Mouse (Mus musculus): ENCODE measurements around the gene Cox15.

Cox15 gene

GRCm38 (mm10) chr19:43752489-43753225 is at the start of gene Cox15, which contains the start of gene Cutc:
TSS of gene Cox15 (minus strand) at chr19:43753000.
TSS of gene Cutc (plus strand) at chr19:43752996.
- peak; percentile 98 for DNase-seq (ENCODE audit: low read depth, low spot score)

DNA sequence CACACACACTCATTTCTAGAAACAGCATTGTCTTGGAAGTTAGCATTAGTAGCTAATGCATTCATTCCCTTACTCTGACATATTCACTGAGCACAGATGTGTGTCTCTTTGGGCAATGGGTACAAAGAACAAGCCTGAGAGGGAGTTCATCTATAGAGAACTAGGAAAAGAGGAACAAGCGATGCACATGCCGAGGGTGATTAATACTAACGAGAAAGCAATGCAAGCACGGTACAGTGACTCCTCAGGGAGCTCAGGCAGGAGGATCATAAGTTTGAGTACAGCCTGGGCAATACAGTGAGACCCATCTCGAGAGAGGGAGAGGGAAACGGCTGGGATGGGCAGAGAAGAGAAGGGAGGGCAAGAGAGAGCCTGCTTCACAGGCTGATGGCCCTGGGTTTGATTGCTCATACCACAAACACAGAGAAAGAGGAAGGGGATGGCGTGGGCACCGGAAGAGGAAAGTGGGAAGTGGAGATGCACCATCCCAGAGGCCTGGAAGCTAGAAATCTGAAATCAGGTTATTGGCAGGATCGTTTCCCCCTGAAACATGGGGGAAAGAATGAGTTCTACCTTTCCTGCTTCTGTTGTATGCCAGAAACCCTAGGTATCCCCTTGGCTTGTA is 48.7 kb upstream of the Cox15 start:
- DNase-seq (ENCODE audit: low read depth, low spot score), result no peak

GRCm38 (mm10) chr19:43797216-43797615 is 44.4 kb upstream of the Cox15 start:
- no peak for DNase-seq (ENCODE audit: low read depth, low spot score)

GRCm38 (mm10) chr19:43795511-43795910 is 42.7 kb upstream of the Cox15 start:
- DNase-seq (ENCODE audit: low read depth, low spot score), result no peak

- no peak for DNase-seq (ENCODE audit: low read depth, low spot score)
These were observed 41.2 kb upstream of the Cox15 start for GRCm38 (mm10) chr19:43793951-43794350.

- DNase-seq (ENCODE audit: low read depth, low spot score), result no peak
These were observed 39.7 kb upstream of the Cox15 start for GRCm38 (mm10) chr19:43792537-43792936.

DNA sequence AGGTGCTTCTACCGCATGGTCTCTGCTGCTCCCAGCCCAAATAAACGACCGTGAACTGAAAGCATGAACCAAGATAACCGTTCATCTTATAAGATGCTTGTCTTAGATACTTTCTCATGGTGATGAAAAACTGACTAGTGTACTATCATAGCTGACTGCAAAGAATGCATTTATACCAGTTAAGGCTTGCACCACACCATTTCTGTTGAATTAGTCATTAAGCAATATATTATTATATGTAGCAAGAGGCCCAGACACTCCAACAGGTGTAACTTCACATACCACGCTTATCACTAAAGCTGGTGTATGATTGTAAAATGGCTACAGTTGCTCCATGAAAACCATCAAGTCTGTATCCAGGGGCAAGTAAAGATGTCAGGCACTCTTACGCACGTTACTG is 37.0 kb upstream of the Cox15 start:
- no peak for DNase-seq (ENCODE audit: low read depth, low spot score)

DNA sequence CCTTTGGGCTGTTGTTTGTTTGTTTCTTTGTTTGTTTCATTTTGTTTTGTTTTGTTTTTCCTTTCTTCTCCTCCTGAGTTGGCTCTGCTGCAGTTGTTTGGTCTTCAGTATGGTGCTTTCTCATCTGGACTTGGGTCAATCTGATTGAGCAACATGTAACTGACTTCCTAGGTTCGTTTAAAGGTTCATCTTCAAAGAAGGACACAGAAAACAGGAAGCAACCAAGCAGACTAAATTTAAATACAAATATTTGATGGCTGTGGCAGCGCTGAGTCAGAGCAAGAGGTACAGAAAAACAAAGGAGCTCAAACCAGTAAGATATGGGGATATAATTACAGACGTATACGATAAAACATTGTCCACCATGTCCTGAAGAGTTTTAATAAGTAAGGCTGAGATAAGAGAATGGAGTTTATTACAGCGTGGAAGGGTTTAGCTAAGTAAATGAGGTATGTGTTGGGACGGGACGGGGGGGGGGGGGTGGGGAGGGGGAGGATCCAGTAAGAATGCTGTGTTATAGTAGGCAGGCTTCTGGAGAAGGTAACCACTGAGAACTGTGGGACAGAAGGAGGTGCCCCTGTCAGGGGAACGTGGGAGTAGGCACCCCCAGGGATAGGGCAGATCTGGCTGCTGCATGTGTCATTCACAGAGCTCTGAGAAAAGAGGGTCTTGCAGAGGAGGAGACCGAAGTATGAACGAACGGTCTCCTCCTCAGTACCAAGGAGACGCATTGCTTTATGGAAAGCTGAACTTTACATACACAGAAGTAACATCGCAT is 33.6 kb upstream of the Cox15 start:
- DNase-seq (ENCODE audit: low read depth, low spot score), result no peak

DNA sequence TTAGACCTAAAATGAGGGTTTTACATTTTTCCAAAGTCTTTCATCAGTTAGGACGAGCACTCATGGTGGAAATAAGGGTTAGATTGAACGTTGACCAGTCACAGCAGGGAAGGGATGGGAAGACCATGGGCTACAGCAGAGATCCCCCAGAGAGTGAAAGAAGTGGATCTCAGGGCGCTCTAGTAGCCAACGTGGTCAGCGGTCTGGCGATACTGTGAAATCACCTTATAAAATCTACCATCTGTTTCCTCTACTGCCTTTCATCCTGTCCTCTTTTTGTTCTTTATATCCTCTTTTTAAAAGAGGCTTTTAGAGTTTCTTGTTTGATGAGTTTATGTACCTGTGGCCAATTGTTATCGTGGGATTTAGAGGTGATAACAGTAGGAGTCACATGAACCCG is 32.0 kb upstream of the Cox15 start:
- no peak for DNase-seq (ENCODE audit: low read depth, low spot score)

- no peak for DNase-seq (ENCODE audit: low read depth, low spot score)
These were observed 29.2 kb upstream of the Cox15 start, which contains the start of gene Abcc2 for GRCm38 (mm10) chr19:43781980-43782379. TSS of gene Abcc2 (plus strand) at chr19:43782192.

DNA sequence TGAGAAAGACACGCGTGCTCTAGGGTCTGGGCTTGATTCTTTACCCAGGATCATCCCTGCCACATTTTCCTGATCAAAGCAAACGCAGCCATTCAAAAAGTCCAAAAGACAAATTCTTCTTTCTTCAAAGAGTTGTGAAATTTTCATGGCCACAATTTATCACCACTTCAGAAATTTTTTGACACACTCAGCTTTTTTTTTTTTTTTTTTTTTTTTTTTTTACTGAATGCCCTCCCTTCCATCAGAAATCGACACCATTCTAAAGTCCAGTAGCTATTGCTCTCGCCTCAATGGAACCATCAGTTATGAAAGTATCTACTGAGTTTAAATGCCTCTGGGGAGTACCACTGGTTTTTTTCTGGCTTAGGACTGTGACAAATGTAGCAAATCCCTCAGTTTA is 27.6 kb upstream of the Cox15 start:
- DNase-seq (ENCODE audit: low read depth, low spot score), result no peak

- DNase-seq (ENCODE audit: low read depth, low spot score), result no peak
These were observed 24.5 kb upstream of the Cox15 start for GRCm38 (mm10) chr19:43777308-43777707.

- DNase-seq (ENCODE audit: low read depth, low spot score), result no peak
These were observed 23.8 kb upstream of the Cox15 start for GRCm38 (mm10) chr19:43776561-43776960.

DNA sequence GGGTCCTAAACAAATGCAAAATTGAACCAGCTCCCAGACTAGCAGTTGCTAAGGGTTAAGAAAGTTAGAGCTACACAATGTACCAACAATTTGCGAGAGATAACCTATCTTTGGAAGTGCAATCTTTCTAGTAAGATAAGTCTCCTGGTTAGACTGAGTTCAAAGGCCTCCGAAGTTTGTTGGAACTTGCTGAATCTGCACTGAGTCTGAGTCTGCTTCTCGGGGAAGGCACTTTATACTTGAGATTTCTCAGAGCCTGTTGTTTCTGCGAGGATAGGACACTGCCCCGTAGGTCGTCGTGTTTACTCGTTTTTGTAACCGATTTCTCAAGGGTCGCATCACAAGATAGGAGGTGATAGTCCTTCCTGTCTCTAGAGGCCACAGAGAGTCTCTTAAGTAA is 22.6 kb upstream of the Cox15 start:
- DNase-seq (ENCODE audit: low read depth, low spot score), result no peak

DNA sequence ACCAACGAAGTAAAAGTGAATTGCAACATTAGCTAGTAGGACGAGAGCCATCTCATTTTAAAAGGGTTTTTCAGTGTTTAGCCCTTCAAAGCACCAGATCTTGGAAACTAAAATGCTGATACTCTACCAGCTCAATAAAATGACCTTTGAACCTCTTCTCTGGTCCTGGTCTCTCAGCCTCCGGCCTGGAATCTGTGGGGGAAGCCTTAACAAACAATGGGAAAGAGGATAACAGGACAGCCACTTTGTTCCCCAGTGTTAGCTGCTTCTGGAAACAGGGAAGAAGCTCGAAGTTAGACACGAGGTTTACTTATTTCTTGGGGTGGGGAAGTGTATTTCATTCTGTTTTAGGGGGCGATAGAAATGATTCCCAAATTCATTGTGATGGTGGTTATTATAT is 19.5 kb upstream of the Cox15 start:
- DNase-seq (ENCODE audit: low read depth, low spot score), result no peak

DNA sequence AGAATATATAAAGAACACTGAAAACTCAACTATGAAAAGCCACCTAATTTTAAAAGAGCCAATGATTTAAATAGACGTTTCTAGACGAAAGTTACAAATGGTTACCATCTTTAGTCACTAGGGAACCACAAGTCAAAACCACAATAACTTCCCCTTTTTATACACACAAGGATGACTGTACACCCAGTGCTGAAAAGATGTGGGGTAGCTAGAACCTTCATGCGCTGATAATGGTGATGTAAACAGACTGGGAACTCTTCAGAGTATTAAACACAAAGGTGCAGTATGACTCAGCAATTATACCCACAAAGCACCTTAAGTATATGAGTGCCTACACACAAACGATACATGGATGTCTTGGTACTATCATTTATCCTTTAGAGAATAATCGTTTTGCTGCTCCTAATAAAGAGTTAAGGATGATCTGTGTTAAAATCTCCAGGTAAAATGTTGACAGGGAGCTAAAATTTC is 18.7 kb upstream of the Cox15 start:
- DNase-seq (ENCODE audit: low read depth, low spot score), result peak; percentile 39

DNA sequence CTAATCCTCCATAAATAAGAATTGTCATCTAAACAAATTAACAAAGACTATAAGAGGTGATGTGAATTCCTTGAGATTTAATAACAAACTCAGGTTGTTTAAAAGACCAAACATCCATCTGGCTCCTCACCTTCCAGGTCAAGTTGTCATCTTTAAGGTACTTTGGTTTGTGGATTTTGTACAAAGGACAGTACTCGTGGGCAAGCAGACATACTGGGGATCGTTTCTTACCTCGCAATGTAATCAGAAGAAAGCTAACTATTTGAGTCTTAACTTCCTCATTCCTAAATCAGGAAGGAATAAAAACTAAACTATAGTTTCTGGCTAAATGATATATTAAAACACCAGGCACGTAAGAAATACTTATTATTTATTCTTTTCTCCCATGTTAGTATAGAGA is 17.8 kb upstream of the Cox15 start:
- DNase-seq (ENCODE audit: low read depth, low spot score), result no peak

- DNase-seq (ENCODE audit: low read depth, low spot score), result no peak
These were observed 16.7 kb upstream of the Cox15 start for GRCm38 (mm10) chr19:43769366-43769960.

DNA sequence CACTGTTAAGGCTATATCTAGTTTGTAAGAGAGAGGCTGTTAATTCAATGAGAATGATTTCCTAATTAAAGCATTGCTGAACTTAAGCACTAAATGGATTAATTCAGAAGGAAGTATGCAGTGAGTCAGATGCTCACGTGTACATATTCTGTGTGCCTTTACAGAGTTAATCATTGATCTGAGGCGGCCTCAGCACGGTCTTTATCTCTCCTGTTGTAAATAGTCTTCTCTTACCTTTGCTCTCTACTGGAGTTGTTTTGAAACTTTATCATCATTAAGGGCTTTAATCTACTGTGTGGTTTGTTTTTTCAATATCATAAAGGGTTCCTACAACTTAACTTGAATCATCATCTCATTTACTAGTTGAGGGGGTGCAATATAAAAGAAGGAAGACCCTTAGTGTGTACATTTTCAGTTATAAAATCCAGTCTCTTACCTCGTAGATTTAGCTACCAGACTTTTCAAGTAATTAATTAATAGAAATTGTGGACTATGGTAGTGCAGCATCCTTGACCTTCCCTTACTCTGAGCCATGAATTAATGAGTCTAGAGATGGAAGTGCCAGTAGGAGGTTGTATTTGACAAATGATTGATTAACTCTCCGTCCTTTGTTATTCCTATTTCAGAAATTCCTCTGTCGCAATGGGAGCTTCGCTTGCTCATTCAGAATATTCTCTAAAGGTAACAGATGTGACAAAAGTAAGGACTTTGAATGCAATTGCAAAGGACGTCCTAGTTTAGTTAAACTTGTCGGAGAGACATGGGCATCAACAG is 14.9 kb upstream of the Cox15 start:
- DNase-seq (ENCODE audit: low read depth, low spot score), result no peak

DNA sequence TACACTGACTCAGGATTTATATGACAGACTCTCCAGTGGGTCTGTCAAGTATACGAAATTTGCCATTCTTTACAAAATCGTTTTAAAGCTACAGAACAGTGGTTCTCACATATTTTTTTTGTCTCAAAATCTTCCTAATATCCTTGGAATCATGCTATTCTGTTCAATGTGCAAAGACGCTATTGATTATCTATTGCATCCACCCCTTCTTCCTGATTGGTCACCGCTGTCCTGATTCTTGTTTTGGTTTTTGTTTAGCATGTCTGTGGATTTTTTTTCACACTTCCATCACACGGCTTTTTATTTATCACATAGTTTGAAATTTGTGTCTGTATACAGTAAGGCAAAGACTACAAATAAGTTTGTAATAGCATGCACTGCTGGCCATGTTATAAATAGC is 13.7 kb upstream of the Cox15 start:
- no peak for DNase-seq (ENCODE audit: low read depth, low spot score)

DNA sequence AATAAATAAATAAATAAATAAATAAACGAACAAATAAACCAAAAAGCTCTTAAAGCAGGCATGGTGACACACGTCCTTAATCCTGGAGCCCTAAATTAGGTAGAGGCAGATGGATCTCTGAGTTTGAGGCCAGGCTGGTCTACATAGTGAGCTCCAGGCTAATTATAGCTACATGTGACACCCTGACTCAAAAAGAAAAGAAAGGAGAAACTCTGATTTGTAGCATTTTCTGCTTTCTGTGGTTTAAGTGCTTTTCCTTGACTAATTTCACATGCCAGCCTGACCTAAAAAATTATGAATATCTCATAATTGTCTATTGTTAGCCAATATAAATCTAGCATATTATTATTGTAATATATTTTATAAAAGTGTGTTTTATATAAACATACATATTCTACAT is 9.6 kb upstream of the Cox15 start:
- DNase-seq (ENCODE audit: low read depth, low spot score), result no peak
